Mouse (Mus musculus) G1E-ER4 (cell line): ENCODE data around the gene Rnasek. TPM values are rescaled to one million over a fixed set of nuclear protein-coding genes. Genes with fewer than 3 reads are reported as not detected.

Experiments
- GATA1 ChIP-seq: IDR thresholded peaks from one replicate; pipeline ENCODE4 v1.8.0; 2012; ENCODE audit warnings: low read length, inconsistent platforms
- polyA plus RNA-seq: library from polyadenylated mRNA; stranded (reverse); fragments of >175 nt; gene quantifications from 2 replicates; pipeline ENCODE4 v1.2.3, GENCODE M21; 2012

The Rnasek gene
- polyA plus RNA-seq, 1 experiment: 142 TPM

GRCm38 (mm10) chr11:70242591-70242990 lies 2.9 kb upstream of the Rnasek start:
- no peak for TF ChIP-seq GATA1

- no peak for TF ChIP-seq GATA1
These were observed 826 bp downstream of the Rnasek start for GRCm38 (mm10) chr11:70238591-70239440.

GRCm38 (mm10) chr11:70237457-70238167 lies 2.0 kb downstream of the Rnasek start, which contains the start of gene 0610010K14Rik:
TSS of gene 0610010K14Rik (minus strand) at chr11:70237914.
- TF ChIP-seq GATA1: no peak

GRCm38 (mm10) chr11:70236717-70237116 lies 2.9 kb downstream of the Rnasek start:
- no peak for TF ChIP-seq GATA1

GRCm38 (mm10) chr11:70235254-70235900 lies 4.3 kb downstream of the Rnasek start:
- TF ChIP-seq GATA1: no peak

- no peak for TF ChIP-seq GATA1
These were observed 5.1 kb downstream of the Rnasek start for GRCm38 (mm10) chr11:70234497-70234896.

GRCm38 (mm10) chr11:70234037-70234436 lies 5.6 kb downstream of the Rnasek start:
- TF ChIP-seq GATA1: no peak

GRCm38 (mm10) chr11:70233016-70233415 lies 6.6 kb downstream of the Rnasek start:
- no peak for TF ChIP-seq GATA1

GRCm38 (mm10) chr11:70232546-70232945 lies 7.1 kb downstream of the Rnasek start:
- TF ChIP-seq GATA1: no peak

GRCm38 (mm10) chr11:70230239-70230727 lies 9.4 kb downstream of the Rnasek start:
- TF ChIP-seq GATA1: no peak

GRCm38 (mm10) chr11:70229260-70230010 lies 10.2 kb downstream of the Rnasek start, which contains the start of gene Bcl6b:
TSS of gene Bcl6b (minus strand) at chr11:70229798.
- TF ChIP-seq GATA1: no peak

- TF ChIP-seq GATA1: no peak
These were observed 10.8 kb downstream of the Rnasek start for GRCm38 (mm10) chr11:70228828-70229227.

- TF ChIP-seq GATA1: no peak
These were observed 11.9 kb downstream of the Rnasek start for GRCm38 (mm10) chr11:70227661-70228245.

GRCm38 (mm10) chr11:70227126-70227525 lies 12.5 kb downstream of the Rnasek start:
- no peak for TF ChIP-seq GATA1

GRCm38 (mm10) chr11:70226602-70226890 lies 13.1 kb downstream of the Rnasek start:
- TF ChIP-seq GATA1: no peak
